Mouse (Mus musculus) embryonic fibroblast, embryonic 13.5 days (primary cell): ENCODE measurements around the gene Hoxd1.

Experiments used
- CTCF ChIP-seq: IDR thresholded peaks from 2 replicates; pipeline ENCODE4 v1.5.1; 2011; ENCODE audit warnings: mild to moderate bottlenecking, control low read depth, low read length, moderate library complexity, borderline replicate concordance; ENCODE audit not compliant: insufficient read depth
- POLR2A ChIP-seq: IDR thresholded peaks from 2 replicates; pipeline ENCODE4 v1.6.1; 2011; ENCODE audit warnings: low read depth, mild to moderate bottlenecking, control low read depth, low read length, moderate library complexity

- TF ChIP-seq CTCF, result no peak
- TF ChIP-seq POLR2A, result no peak
These were observed 32.4 kb upstream of the Hoxd1 start for GRCm38 (mm10) chr2:74730331-74730730.
